Mouse (Mus musculus) stomach, adult 2 months (tissue): Measurements from ENCODE around the gene Pdcl2. TPM values are rescaled to one million over a fixed set of nuclear protein-coding genes. Genes with fewer than 3 reads are reported as not detected.

ENCODE experiments used
- polyA plus RNA-seq: library from polyadenylated mRNA; depleted of rRNA; stranded (reverse); fragments of >200 nt; gene quantifications from 2 replicates; pipeline ENCODE4 v1.2.3, GENCODE M21; 2012; rRNA removed

Gene Pdcl2
- not detected in 2 replicates for polyA plus RNA-seq

GRCm38 (mm10) chr5:76330953-76331352 is at the start of gene Pdcl2:
TSS of gene Pdcl2 (minus strand) at chr5:76331156.

GRCm38 (mm10) chr5:76363453-76364104 is 32.6 kb upstream of the Pdcl2 start, which contains the start of gene Nmu:
TSS of gene Nmu (minus strand) at chr5:76363788.

GRCm38 (mm10) chr5:76304452-76305341 is 26.3 kb downstream of the Pdcl2 start, which contains the start of gene Clock:
TSS of gene Clock (minus strand) at chr5:76304792.

Other genes starting within 250 kb of the Pdcl2 start
- 51.1 and 161 TPM in 2 replicates for gene Srd5a3, start 190.9 kb downstream of the Pdcl2 start, polyA plus RNA-seq
- gene Tmem165, start 147.3 kb downstream of the Pdcl2 start, polyA plus RNA-seq = 41.6 and 124 TPM in 2 replicates
- 3.5 and 5.4 TPM in 2 replicates for gene Clock, start 26.4 kb downstream of the Pdcl2 start, polyA plus RNA-seq
- 12.5 and 27.3 TPM in 2 replicates for gene Nmu, start 32.6 kb upstream of the Pdcl2 start, polyA plus RNA-seq
- not detected in 2 replicates for gene Gm7271, start 152.9 kb upstream of the Pdcl2 start, polyA plus RNA-seq
- gene Exoc1, start 198.2 kb upstream of the Pdcl2 start, polyA plus RNA-seq = 4.4 and 6.1 TPM in 2 replicates